Mouse (Mus musculus) spleen, adult 2 months (tissue): ENCODE measurements around the gene Odf4.

Source experiments
- CTCF ChIP-seq: fragments of 200-500 bp; IDR thresholded peaks from 2 replicates; pipeline ENCODE4 v1.5.1; 2011; ENCODE audit warnings: mild to moderate bottlenecking, inconsistent platforms; ENCODE audit not compliant: insufficient read depth, insufficient read length, insufficient replicate concordance; ENCODE audit errors: extremely low read depth
- POLR2A ChIP-seq: fragments of 200-500 bp; IDR thresholded peaks from 2 replicates; pipeline ENCODE4 v1.6.1; 2011; ENCODE audit warnings: low read depth, low read length, inconsistent platforms

GRCm38 (mm10) chr11:68888653-68889052 lies 38.2 kb downstream of the Odf4 start:
- TF ChIP-seq CTCF (no peak), POLR2A (no peak)
